Mouse (Mus musculus) embryonic fibroblast, embryonic 13.5 days (primary cell): ENCODE data around the gene Cacna1d.

Source experiments
- CTCF ChIP-seq: IDR thresholded peaks from 2 replicates; pipeline ENCODE4 v1.5.1; 2011; ENCODE audit warnings: mild to moderate bottlenecking, control low read depth, low read length, moderate library complexity, borderline replicate concordance; ENCODE audit not compliant: insufficient read depth
- POLR2A ChIP-seq: IDR thresholded peaks from 2 replicates; pipeline ENCODE4 v1.6.1; 2011; ENCODE audit warnings: low read depth, mild to moderate bottlenecking, control low read depth, low read length, moderate library complexity

DNA sequence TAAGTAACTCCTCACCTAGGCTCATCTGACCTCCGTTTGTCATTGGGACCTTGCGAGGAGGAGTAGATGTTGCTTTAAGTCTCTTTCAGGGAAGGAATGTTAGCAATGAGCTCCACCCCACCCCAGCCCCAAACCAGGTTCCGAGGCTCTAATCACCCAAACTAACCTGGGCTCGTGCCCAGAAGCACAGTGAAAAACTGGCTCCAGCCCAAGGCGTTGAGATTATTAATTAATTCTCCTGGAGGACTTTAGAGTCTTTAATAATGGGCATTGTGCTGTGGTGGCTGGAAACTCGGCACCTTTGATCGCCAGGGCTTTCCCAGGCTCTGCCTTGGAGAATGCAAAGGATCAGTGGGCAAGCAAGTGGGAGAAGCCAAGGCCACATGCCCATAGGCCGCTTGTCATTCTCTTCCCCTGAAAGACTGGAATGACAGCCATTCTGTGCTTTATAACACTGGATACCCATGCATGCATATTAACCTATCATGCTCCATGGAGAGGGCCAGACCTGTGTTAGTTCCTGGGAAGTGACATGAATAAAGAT, 39.5 kb upstream of the Cacna1d start:
- TF ChIP-seq POLR2A (no peak), CTCF (no peak)
